In the genomic region with DNA sequence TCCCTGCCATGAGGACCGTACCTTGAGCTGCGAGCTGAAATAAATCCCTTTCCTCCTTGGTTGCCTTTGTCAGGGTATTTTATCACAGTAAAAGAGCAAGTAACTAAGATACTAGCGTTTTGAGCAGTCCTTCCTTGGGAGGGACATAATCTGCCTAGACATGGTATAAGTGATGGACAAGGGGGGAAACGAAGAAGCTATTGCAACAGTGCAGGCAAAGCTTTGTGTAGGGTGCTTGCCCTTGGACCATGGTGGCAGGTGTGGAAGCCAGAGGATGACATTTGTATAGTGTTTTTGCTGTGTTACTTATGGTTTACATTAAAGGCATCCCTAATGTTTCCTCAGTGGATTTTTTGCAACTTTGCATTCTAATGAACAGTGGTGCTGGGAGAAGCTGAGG, we compare ENCODE assay signal across 8 mouse cellular contexts. TPM values are rescaled to one million over a fixed set of nuclear protein-coding genes. Genes with fewer than 3 reads are reported as not detected.
A peak's percentile ranks its signal among the peaks of the same experiment; 100 is the strongest.
DNase-seq lines count a peak whose midpoint lies in the region; ATAC-seq and TF ChIP-seq lines count a peak whose summit lies in the region.

No protein-coding gene starts in this region.

- no peak overlapping the region for H3K9ac ChIP-seq in liver, embryonic 14.5 days (replicated peaks)

- peak overlapping the region; percentile 87 for H3K4me3 ChIP-seq in gastrocnemius, adult 2 months
- peak overlapping the region; percentile 58 to 60; a peak in 3 of 4 replicates for H3K4me3 ChIP-seq in liver, embryonic 14.5 days (ENCODE audit: insufficient read depth in 1 of 2, low read depth in 2 of 2, low read length in 2 of 2)

- DNase-seq in gastrocnemius, adult 2 months, result no peak
- no peak for DNase-seq in gastrocnemius, adult 8-10 months (ENCODE audit: low spot score in 2 of 2)
- DNase-seq in retina, postnatal 7 days (ENCODE audit: low read depth, low spot score), result peak; percentile 3
- DNase-seq in retina, postnatal 1 day, result no peak
- no peak for DNase-seq in liver, embryonic 14.5 days (ENCODE audit: low read depth in 3 of 3, low spot score in 3 of 3)
- no peak for DNase-seq in spleen, postnatal 14 days (ENCODE audit: low spot score in 2 of 2)
- DNase-seq in embryo, embryonic 10 days (ENCODE audit: low spot score), result no peak

- WGBS in liver, embryonic 14.5 days (ENCODE audit: insufficient replicate concordance), result 53% methylated on average over 4 of the region's 4 CpGs

- peak overlapping the region; percentile 69 for H3K4me2 ChIP-seq in liver, embryonic 14.5 days (ENCODE audit: low read depth)

- intact Hi-C loops in gastrocnemius, adult 2 months (cut with DNase I), result no loop called here

- ATAC-seq in liver, embryonic 14.5 days (ENCODE audit: insufficient read depth), result no peak
- no peak for ATAC-seq in CD4-positive, CD25-positive, alpha-beta regulatory T cell, adult 4 months

- H3K27me3 ChIP-seq in liver, embryonic 14.5 days (ENCODE audit: control insufficient read depth, insufficient read depth, low read length), result peaks cover 30% of the 10 kb centered on the region

- H3K4me1 ChIP-seq in liver, embryonic 14.5 days (replicated peaks; ENCODE audit: control insufficient read depth in 2 of 2, insufficient read depth in 2 of 2, low read length in 1 of 2), result 0 out of 4 replicates have a peak, but pooled peaks cover 0 to 2% of the 10 kb centered on the region in 2 experiments

- H3K9me3 ChIP-seq in liver, embryonic 14.5 days (ENCODE audit: control insufficient read depth, low read length), result no peaks in the 10 kb centered on the region

- no peak for TF ChIP-seq CTCF in gastrocnemius, adult 2 months (IDR thresholded peaks at IDR 0.05)
- no peak for TF ChIP-seq CTCF in liver, embryonic 14.5 days (IDR thresholded peaks at IDR 0.05; ENCODE audit: low read depth)

- no peak for TF ChIP-seq EP300 in liver, embryonic 14.5 days (IDR thresholded peaks at IDR 0.05; ENCODE audit: low read depth)

- H3K27ac ChIP-seq in gastrocnemius, adult 2 months, result no peak overlapping the region
- H3K27ac ChIP-seq in liver, embryonic 14.5 days, result no peak overlapping the region

- H3K36me3 ChIP-seq in liver, embryonic 14.5 days (replicated peaks; ENCODE audit: control insufficient read depth, insufficient read depth, low read depth), result no peaks in the 10 kb centered on the region

RNA-seq across cellular contexts. Expression of a gene that starts 0.5 kb away (rescaled TPM):
- total RNA-seq in gastrocnemius, adult 2 months (2021), result not detected
- total RNA-seq in gastrocnemius, adult 8-10 months (2022), result under 1 TPM in 3 of 4 experiments, not detected in 1; 0.10 to 0.24 (median 0.16) TPM
- 0.03 and 0.08 TPM in 2 replicates for polyA plus RNA-seq in liver, embryonic 14.5 days (2012; rRNA removed)
- 0.06 and 0.11 TPM in 2 replicates for polyA plus RNA-seq in liver, embryonic 14.5 days (2014; fragmentation: Nextera tagmentation; extraction: Ambion mirVana)
- polyA plus RNA-seq in CD4-positive, CD25-positive, alpha-beta regulatory T cell, adult 4 months (2017; shearing (Covaris generic)), result not detected

RNA-seq across cellular contexts. Expression of a gene that starts 30.4 kb away (rescaled TPM):
- 100 to 1,000 TPM; 283 to 349 TPM for total RNA-seq in gastrocnemius, adult 2 months (2021)
- total RNA-seq in gastrocnemius, adult 8-10 months (2022), result 100 to 1,000 TPM; 255 to 341 (median 297) TPM
- polyA plus RNA-seq in liver, embryonic 14.5 days (2012; rRNA removed), result 5.5 and 9.7 TPM in 2 replicates
- 16.8 and 20.8 TPM in 2 replicates for polyA plus RNA-seq in liver, embryonic 14.5 days (2014; fragmentation: Nextera tagmentation; extraction: Ambion mirVana)
- 10 to 100 TPM; 26.6 to 29.8 TPM for polyA plus RNA-seq in CD4-positive, CD25-positive, alpha-beta regulatory T cell, adult 4 months (2017; shearing (Covaris generic))

RNA-seq across cellular contexts. Expression of a gene that starts 44.0 kb away (rescaled TPM):
- total RNA-seq in gastrocnemius, adult 2 months (2021), result 1 to 10 TPM in 1 of 2 experiments, under 1 TPM in 1; 0.84 to 1.7 TPM
- under 1 TPM; 0.58 to 0.80 (median 0.73) TPM for total RNA-seq in gastrocnemius, adult 8-10 months (2022)
- polyA plus RNA-seq in liver, embryonic 14.5 days (2012; rRNA removed), result 6.2 and 11.1 TPM in 2 replicates
- 14.8 and 16.0 TPM in 2 replicates for polyA plus RNA-seq in liver, embryonic 14.5 days (2014; fragmentation: Nextera tagmentation; extraction: Ambion mirVana)
- under 1 TPM; 0.19 to 0.70 TPM for polyA plus RNA-seq in CD4-positive, CD25-positive, alpha-beta regulatory T cell, adult 4 months (2017; shearing (Covaris generic))

RNA-seq across cellular contexts. Expression of a gene that starts 51.9 kb away (rescaled TPM):
- total RNA-seq in gastrocnemius, adult 2 months (2021), result 10 to 100 TPM; 10.8 to 12.4 TPM
- 10 to 100 TPM; 10.1 to 13.0 (median 11.5) TPM for total RNA-seq in gastrocnemius, adult 8-10 months (2022)
- 1.4 and 2.4 TPM in 2 replicates for polyA plus RNA-seq in liver, embryonic 14.5 days (2012; rRNA removed)
- polyA plus RNA-seq in liver, embryonic 14.5 days (2014; fragmentation: Nextera tagmentation; extraction: Ambion mirVana), result 5.4 and 7.1 TPM in 2 replicates
- 1 to 10 TPM; 1.1 to 1.6 TPM for polyA plus RNA-seq in CD4-positive, CD25-positive, alpha-beta regulatory T cell, adult 4 months (2017; shearing (Covaris generic))
